Mouse (Mus musculus): ENCODE results near the gene 1700029H14Rik. TPM values are rescaled to one million over a fixed set of nuclear protein-coding genes. Genes with fewer than 3 reads are reported as not detected.

Gene 1700029H14Rik
- total RNA-seq, 2 experiments from 2014 or later = not detected

DNA sequence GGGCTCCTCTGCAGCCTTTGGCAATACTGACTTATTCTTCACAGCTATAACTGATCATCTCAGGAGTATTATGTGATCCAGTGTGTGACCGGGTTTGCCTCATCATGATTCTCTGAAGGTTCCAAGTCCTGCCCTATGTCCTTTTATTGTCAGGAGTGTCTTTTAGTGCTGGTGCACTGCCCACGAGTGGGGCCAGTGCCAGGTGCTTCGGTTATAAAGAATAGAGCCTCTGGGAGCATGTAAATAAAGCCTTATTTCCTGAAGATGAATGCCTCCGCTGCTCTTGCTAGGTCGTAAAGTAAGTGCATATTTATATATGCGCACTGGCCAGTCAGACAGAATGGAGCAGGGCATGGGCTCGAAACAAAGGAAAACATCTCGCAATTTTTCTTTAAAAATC lies 29.1 kb downstream of the 1700029H14Rik start:
- no peak for DNase-seq (ENCODE audit: low spot score in 2 of 2)
- no peak overlapping the region for H3K4me3 ChIP-seq
- no peak overlapping the region for H3K27ac ChIP-seq
- no peak for TF ChIP-seq CTCF (conservative IDR thresholded peaks at IDR 0.05)

DNA sequence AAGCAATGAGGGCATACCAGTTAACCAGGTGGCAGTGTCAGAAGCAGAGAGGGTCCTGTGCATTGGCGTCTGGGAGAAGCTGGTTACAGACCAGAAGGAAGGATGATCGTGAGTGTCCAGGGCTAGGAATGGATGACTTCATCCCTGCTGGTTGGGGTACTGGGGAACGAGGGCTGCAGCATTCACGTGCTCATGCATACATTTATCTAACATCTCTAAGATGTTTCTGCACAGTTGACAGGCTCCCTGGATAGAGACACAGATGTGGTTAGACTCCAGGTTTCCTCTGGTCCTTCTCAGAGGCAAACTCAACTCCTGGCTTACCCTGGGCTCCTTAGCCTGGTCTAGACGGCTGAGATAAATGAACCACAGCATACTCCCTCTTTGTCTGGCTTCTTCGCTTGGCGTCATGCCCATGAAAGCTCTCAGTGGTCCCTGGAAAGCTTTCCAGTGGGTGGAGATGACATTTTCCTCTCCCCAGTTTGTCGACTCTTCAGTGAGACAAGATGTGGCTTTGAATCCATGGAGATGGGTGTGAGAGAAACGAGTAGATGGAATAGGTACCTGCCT lies 30.6 kb downstream of the 1700029H14Rik start:
- H3K4me3 ChIP-seq = no peak overlapping the region
- DNase-seq (ENCODE audit: low spot score in 2 of 2) = no peak
- H3K27ac ChIP-seq = no peak overlapping the region
- no peak for TF ChIP-seq CTCF (conservative IDR thresholded peaks at IDR 0.05)

DNA sequence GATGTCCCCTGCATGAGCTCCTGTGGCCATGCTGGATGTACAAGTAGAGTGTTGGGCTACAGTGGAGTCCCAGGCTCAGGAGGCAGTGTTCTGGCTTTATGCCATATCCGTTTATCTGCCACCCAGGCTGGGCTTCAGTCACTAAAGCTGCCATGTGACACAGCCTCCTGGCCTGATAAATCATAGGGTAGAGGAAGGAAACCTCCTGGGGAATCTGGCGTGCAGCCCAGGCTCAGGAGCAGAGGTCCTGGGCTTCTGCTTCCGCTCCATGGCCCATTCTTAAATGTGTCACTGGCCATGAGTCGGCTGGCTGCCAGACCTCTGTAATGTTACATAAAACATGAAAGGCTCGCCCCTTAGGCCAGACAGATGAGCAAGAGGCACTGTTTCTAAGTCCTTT lies 31.3 kb downstream of the 1700029H14Rik start:
- no peak for TF ChIP-seq CTCF (conservative IDR thresholded peaks at IDR 0.05)
- Histone ChIP-seq H3K27ac (peak overlapping the region; percentile 54), H3K4me3 (no peak overlapping the region)
- DNase-seq (ENCODE audit: low spot score in 2 of 2) = peak in 1 of 2 experiments; percentile 32

GRCm38 (mm10) chr8:13530401-13530800 lies 31.9 kb downstream of the 1700029H14Rik start:
- TF ChIP-seq CTCF (conservative IDR thresholded peaks at IDR 0.05) = no peak
- Histone ChIP-seq H3K4me3 (no peak overlapping the region), H3K27ac (peak overlapping the region; percentile 54)
- no peak for DNase-seq (ENCODE audit: low spot score in 2 of 2)

DNA sequence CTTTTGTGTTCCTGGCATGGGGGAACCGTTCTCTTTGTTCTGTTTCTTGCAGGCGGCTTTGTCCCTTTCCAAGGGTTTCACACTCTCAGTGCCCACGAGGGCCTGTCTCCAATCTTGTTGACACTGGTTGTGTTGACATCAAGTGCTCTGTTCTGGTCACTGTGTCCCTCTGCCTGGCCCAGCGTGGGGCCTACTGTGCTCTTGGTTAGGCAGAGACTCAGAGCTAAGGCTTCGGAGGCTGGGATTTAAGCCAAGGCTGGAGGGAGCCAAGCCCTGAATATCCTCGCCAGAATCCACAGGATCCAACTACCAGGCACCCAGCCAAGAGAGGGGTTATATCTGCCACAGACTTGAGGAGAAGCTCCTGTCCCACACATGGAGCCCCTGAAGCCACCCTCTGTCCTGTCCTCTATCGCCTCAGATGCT lies 32.4 kb downstream of the 1700029H14Rik start:
- peak overlapping the region; percentile 54; the same call in 1 of the 2 replicates for H3K27ac ChIP-seq
- peak; percentile 55 to 63 for DNase-seq (ENCODE audit: low spot score in 2 of 2)
- no peak overlapping the region for H3K4me3 ChIP-seq
- no peak for TF ChIP-seq CTCF (conservative IDR thresholded peaks at IDR 0.05)

GRCm38 (mm10) chr8:13529011-13529840 lies 33.0 kb downstream of the 1700029H14Rik start:
- Histone ChIP-seq H3K4me3 (no peak overlapping the region), H3K27ac (peak overlapping the region; percentile 54)
- TF ChIP-seq CTCF (conservative IDR thresholded peaks at IDR 0.05) = peak; percentile 47; the same call in 1 of the 2 replicates
- no peak for DNase-seq (ENCODE audit: low spot score in 2 of 2)

GRCm38 (mm10) chr8:13521392-13521791 lies 40.9 kb downstream of the 1700029H14Rik start:
- no peak for TF ChIP-seq CTCF (conservative IDR thresholded peaks at IDR 0.05)

DNA sequence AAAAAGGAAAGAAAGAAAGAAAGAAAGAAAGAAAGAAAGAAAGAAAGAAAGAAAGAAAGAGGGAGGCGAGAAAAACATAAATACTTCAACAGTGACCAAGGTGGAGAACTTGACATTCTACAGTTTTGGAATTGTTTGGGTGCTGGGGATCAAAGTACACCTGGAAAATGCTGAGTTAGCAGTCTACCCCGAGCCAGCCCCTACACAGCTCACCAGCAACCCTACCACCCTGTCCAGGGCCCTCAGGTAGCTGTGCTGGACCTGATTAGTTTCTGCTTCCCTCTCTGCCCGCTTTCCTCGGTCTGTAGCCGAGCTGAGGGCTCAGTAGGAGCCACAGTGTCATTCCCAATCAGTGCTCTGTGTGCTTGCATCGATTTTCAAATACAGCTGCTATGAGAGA lies 41.9 kb downstream of the 1700029H14Rik start:
- no peak for DNase-seq (ENCODE audit: low spot score in 2 of 2)
- no peak for TF ChIP-seq CTCF (conservative IDR thresholded peaks at IDR 0.05)
- Histone ChIP-seq H3K4me3 (no peak overlapping the region), H3K27ac (no peak overlapping the region)

More at GRCm38 (mm10) chr8:13521392-13521791, 40.9 kb downstream of the 1700029H14Rik start:
- DNase-seq (ENCODE audit: low spot score in 2 of 2) = no peak
- H3K4me3 ChIP-seq = no peak overlapping the region
- no peak overlapping the region for H3K27ac ChIP-seq

DNA sequence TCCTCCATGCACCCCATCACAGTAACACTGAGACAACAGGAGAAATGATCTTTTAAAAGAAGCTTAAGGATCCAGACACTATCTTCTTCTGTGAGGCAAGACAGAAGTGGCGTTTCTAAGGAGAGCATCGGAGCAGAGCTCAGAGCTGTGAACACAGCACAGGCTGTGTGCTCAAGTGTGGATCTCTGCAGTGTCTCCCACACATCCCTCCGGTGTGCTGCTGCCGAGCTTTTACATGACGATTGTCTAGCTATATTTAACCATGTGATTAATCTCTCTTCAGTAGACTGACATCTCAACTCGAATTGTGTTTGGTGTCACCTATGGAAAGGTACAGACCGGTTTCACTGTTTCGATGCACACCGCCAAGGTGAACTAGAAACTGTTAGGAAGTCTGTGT lies 42.8 kb downstream of the 1700029H14Rik start:
- DNase-seq (ENCODE audit: low spot score in 2 of 2) = peak in 1 of 2 experiments; percentile 50
- H3K27ac ChIP-seq = no peak overlapping the region
- H3K4me3 ChIP-seq = no peak overlapping the region
- TF ChIP-seq CTCF (conservative IDR thresholded peaks at IDR 0.05) = no peak

- Histone ChIP-seq H3K4me3 (no peak overlapping the region), H3K27ac (no peak overlapping the region)
- TF ChIP-seq CTCF (conservative IDR thresholded peaks at IDR 0.05) = no peak
- no peak for DNase-seq (ENCODE audit: low spot score in 2 of 2)
Observed at GRCm38 (mm10) chr8:13517284-13517781, 44.9 kb downstream of the 1700029H14Rik start.

GRCm38 (mm10) chr8:13516728-13517127 lies 45.5 kb downstream of the 1700029H14Rik start:
- Histone ChIP-seq H3K4me3 (no peak overlapping the region), H3K27ac (no peak overlapping the region)
- no peak for DNase-seq (ENCODE audit: low spot score in 2 of 2)
- TF ChIP-seq CTCF (conservative IDR thresholded peaks at IDR 0.05) = no peak

GRCm38 (mm10) chr8:13516011-13516442 lies 46.2 kb downstream of the 1700029H14Rik start:
- no peak overlapping the region for H3K27ac ChIP-seq
- no peak for TF ChIP-seq CTCF (conservative IDR thresholded peaks at IDR 0.05)
- no peak for DNase-seq (ENCODE audit: low spot score in 2 of 2)
- no peak overlapping the region for H3K4me3 ChIP-seq

GRCm38 (mm10) chr8:13513556-13514370 lies 48.5 kb downstream of the 1700029H14Rik start:
- no peak for DNase-seq (ENCODE audit: low spot score in 2 of 2)
- Histone ChIP-seq H3K27ac (no peak overlapping the region), H3K4me3 (no peak overlapping the region)
- TF ChIP-seq CTCF (conservative IDR thresholded peaks at IDR 0.05) = no peak
